ENCODE assay signal across 23 mouse cellular contexts in the genomic region with DNA sequence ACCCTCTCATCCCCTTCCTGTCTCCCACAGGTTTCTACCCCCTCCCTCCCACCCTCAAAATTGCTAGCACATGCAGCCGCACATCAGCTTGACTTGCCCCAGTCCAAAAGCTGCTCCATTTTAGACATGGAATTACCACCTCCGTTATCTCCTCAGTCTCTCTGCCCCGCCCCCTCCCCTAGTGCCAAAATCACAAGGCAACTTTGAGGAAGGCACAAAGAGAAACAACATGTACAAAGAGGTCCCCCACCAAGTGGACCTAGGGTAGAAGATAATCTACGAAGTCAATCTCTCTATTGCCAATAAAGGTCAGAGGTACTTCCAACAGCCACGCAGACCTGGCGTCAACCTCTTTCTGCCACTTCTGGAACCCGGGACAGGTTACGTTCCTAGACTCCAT. TPM values are rescaled to one million over a fixed set of nuclear protein-coding genes. Genes with fewer than 3 reads are reported as not detected.
A peak's percentile ranks its signal among the peaks of the same experiment; 100 is the strongest.
DNase-seq lines count a peak whose midpoint lies in the region; ATAC-seq lines count a peak whose summit lies in the region.
"Had no signal": no experiment of that assay in that cellular context is flagged by ENCODE, and none has a peak within 500 bp of the region (broad histone marks: within the 10 kb centered on the region; RNA-seq: fewer than 3 reads in every experiment).

No protein-coding gene starts in this region.

- 69% methylated on average over 8 of the region's 8 CpGs for WGBS in kidney, embryonic 15.5 days
- WGBS in liver, embryonic 11.5 days, result 50% methylated on average over 8 of the region's 8 CpGs

- no peak for ATAC-seq in kidney, embryonic 15.5 days (replicated peaks; ENCODE audit: low FRiP score)
- ATAC-seq in liver, embryonic 11.5 days (replicated peaks; ENCODE audit: low FRiP score), result no peak
- ATAC-seq in megakaryocyte progenitor cell, adult 5-6 weeks (replicated peaks; ENCODE audit: poor library complexity), result 0 out of 2 replicates have a peak, but pooled peaks have one; percentile 10
- ATAC-seq: forebrain, embryonic 13.5 days; midbrain, embryonic 16.5 days had no signal

- no peak overlapping the region for H3K9ac ChIP-seq in kidney, embryonic 15.5 days
- H3K9ac ChIP-seq in liver, embryonic 11.5 days (ENCODE audit: low read depth, low read length), result peak overlapping the region; percentile 12; the same call in 1 of the 2 replicates
- H3K9ac ChIP-seq: forebrain, embryonic 13.5 days; hindbrain, embryonic 14.5 days; intestine, embryonic 15.5 days; stomach, embryonic 15.5 days had no signal

- H3K36me3 ChIP-seq in kidney, embryonic 15.5 days, result peaks cover 4% of the 10 kb centered on the region; the same call in 1 of the 2 replicates
- peaks cover 2% of the 10 kb centered on the region for H3K36me3 ChIP-seq in liver, embryonic 11.5 days (ENCODE audit: control insufficient read depth, insufficient read depth, low read length)
- H3K36me3 ChIP-seq: intestine, embryonic 15.5 days; stomach, embryonic 15.5 days had no signal

- H3K27ac ChIP-seq in kidney, embryonic 15.5 days, result peak overlapping the region; percentile 84; the same call in 1 of the 2 replicates
- 0 out of 2 replicates have a peak overlapping the region, but pooled peaks have one; percentile 4 for H3K27ac ChIP-seq in liver, embryonic 11.5 days (ENCODE audit: low read depth, low read length)
- H3K27ac ChIP-seq: forebrain, embryonic 13.5 days; hindbrain, embryonic 14.5 days; left cerebral cortex, adult 2 months had no signal

- H3K4me3 ChIP-seq in kidney, embryonic 15.5 days (replicated peaks), result no peak overlapping the region
- H3K4me3 ChIP-seq in liver, embryonic 11.5 days (ENCODE audit: low read depth, low read length), result no peak overlapping the region
- H3K4me3 ChIP-seq: forebrain, embryonic 13.5 days; intestine, embryonic 15.5 days; left cerebral cortex, adult 2 months; stomach, embryonic 15.5 days had no signal

- no peaks in the 10 kb centered on the region for H3K27me3 ChIP-seq in kidney, embryonic 15.5 days
- no peaks in the 10 kb centered on the region for H3K27me3 ChIP-seq in liver, embryonic 11.5 days (replicated peaks; ENCODE audit: control insufficient read depth, insufficient read depth, low read length)
- H3K27me3 ChIP-seq: forebrain, embryonic 13.5 days; intestine, embryonic 15.5 days; stomach, embryonic 15.5 days had no signal

- peaks cover 5% of the 10 kb centered on the region for H3K9me3 ChIP-seq in kidney, embryonic 15.5 days (replicated peaks)
- peaks cover 4% of the 10 kb centered on the region; the same call in 1 of the 2 replicates for H3K9me3 ChIP-seq in liver, embryonic 11.5 days (ENCODE audit: control insufficient read depth, low read length)
- H3K9me3 ChIP-seq: intestine, embryonic 15.5 days; stomach, embryonic 15.5 days had no signal

- peaks cover 77% of the 10 kb centered on the region for H3K4me1 ChIP-seq in kidney, embryonic 15.5 days
- peaks cover 65% of the 10 kb centered on the region for H3K4me1 ChIP-seq in liver, embryonic 11.5 days (replicated peaks; ENCODE audit: control insufficient read depth, insufficient read depth, low read length)

- H3K4me2 ChIP-seq in kidney, embryonic 15.5 days, result no peak overlapping the region
- H3K4me2 ChIP-seq in liver, embryonic 11.5 days, result peak overlapping the region; percentile 90
- H3K4me2 ChIP-seq: forebrain, embryonic 13.5 days; hindbrain, embryonic 14.5 days; intestine, embryonic 15.5 days; stomach, embryonic 15.5 days had no signal

- peak; percentile 80 for DNase-seq in heart, adult 11 months
- no peak for DNase-seq in heart, postnatal 4 days
- DNase-seq in kidney, adult 18-20 months, result no peak
- no peak for DNase-seq in liver, embryonic 11.5 days (ENCODE audit: low spot score)
- DNase-seq in urinary bladder, postnatal 10 days (ENCODE audit: low spot score), result no peak
- no peak for DNase-seq in cerebellum, adult 9-11 months
- DNase-seq: adrenal gland, postnatal 36 days; cerebellum, adult 11-12 months; cerebellum, postnatal 25 days; gastrocnemius, postnatal 36 days; kidney, postnatal 4 days; layer of hippocampus, adult 9-11 months; left cerebral cortex, postnatal 4 days; lung, adult 2 months; thymus, adult 2 months had no signal

RNA-seq across cellular contexts. Expression of gene St6galnac3, which starts 6.2 kb away (rescaled TPM):
- total RNA-seq in heart, postnatal 4 days (2021), result 10 to 100 TPM; 12.9 to 17.8 TPM
- 65.2 and 65.5 TPM in 2 replicates for polyA plus RNA-seq in kidney, embryonic 15.5 days (2015; fragmentation: Nextera tagmentation; extraction: Ambion mirVana)
- 21.8 and 27.2 TPM in 2 replicates for polyA plus RNA-seq in liver, embryonic 11.5 days (2014; fragmentation: Nextera tagmentation; extraction: Ambion mirVana)
- 1.1 and 4.0 TPM in 2 replicates for total RNA-seq in megakaryocyte progenitor cell, adult 5-6 weeks (2015)
- 1.2 and 1.6 TPM in 2 replicates for total RNA-seq in megakaryocyte progenitor cell, adult 5-6 weeks (2017)
